Mouse (Mus musculus) lung, embryonic 14.5 days (tissue): Measurements from ENCODE around the gene Ap1ar. TPM values are rescaled to one million over a fixed set of nuclear protein-coding genes. Genes with fewer than 3 reads are reported as not detected.
A peak's percentile ranks its signal among the peaks of the same experiment; 100 is the strongest.

Experiments used
- ATAC-seq: fragments of 200-750 bp; cut with Nextera tagmentation; 2 replicates; pipeline ENCODE4 v1.8.0; 2017; ENCODE audit warnings: mild to moderate bottlenecking, moderate TSS enrichment, moderate library complexity; ENCODE audit not compliant: insufficient read depth
- DNase-seq: peaks from one replicate; pipeline ENCODE4 v3.0.0-alpha.2; 2015
- H3K27ac ChIP-seq: fragments of 300-500 bp; sonication (generic); 2 replicates; pipeline ENCODE4 v1.5.1; 2014; ENCODE audit warnings: low read depth, mild to moderate bottlenecking, moderate library complexity
- H3K27me3 ChIP-seq: fragments of 300-500 bp; sonication (generic); 2 replicates; pipeline ENCODE4 v1.6.1; 2014; ENCODE audit warnings: low read length, control low read depth; ENCODE audit not compliant: insufficient read depth
- H3K36me3 ChIP-seq: fragments of 300-500 bp; sonication (generic); 2 replicates; pipeline ENCODE4 v1.6.1; 2014; ENCODE audit warnings: control low read depth; ENCODE audit not compliant: insufficient read depth
- H3K4me1 ChIP-seq: fragments of 300-500 bp; sonication (generic); 2 replicates; pipeline ENCODE4 v1.6.1; 2014; ENCODE audit warnings: antibody characterized with exemption, control low read depth; ENCODE audit not compliant: insufficient read depth
- H3K4me2 ChIP-seq: fragments of 300-500 bp; sonication (generic); 2 replicates; pipeline ENCODE4 v1.6.1; 2014; ENCODE audit warnings: mild to moderate bottlenecking
- H3K4me3 ChIP-seq: fragments of 300-500 bp; sonication (generic); 2 replicates; pipeline ENCODE4 v1.5.1; 2014; ENCODE audit warnings: low read depth, low read length
- H3K9ac ChIP-seq: fragments of 300-500 bp; sonication (generic); 2 replicates; pipeline ENCODE4 v1.6.1; 2014
- H3K9me3 ChIP-seq: fragments of 300-500 bp; sonication (generic); 2 replicates; pipeline ENCODE4 v1.6.1; 2016; ENCODE audit warnings: low read depth, low read length, control low read depth
- CTCF ChIP-seq: IDR thresholded peaks from 2 replicates; pipeline ENCODE4 v1.5.1; 2016; ENCODE audit warnings: antibody characterized with exemption, low read depth
- WGBS: fragments of 180-500 bp; shearing (Covaris S2); extraction: QIAGEN DNeasy Blood & Tissue Kit; methylation state at CpG from one replicate; pipeline ENCODE4 v1.1.7; 2014; 5-methylcytosine and 5-hydroxymethylcytosine counted together
- polyA plus RNA-seq: library from polyadenylated mRNA; unstranded; fragments of >200 nt; fragmentation: Nextera tagmentation; extraction: Ambion mirVana; gene quantifications from 2 replicates; pipeline ENCODE4 v1.2.1, GENCODE M21; 2014

The Ap1ar gene
- polyA plus RNA-seq, 1 experiment from 2014 or later = 69.5 TPM

DNA sequence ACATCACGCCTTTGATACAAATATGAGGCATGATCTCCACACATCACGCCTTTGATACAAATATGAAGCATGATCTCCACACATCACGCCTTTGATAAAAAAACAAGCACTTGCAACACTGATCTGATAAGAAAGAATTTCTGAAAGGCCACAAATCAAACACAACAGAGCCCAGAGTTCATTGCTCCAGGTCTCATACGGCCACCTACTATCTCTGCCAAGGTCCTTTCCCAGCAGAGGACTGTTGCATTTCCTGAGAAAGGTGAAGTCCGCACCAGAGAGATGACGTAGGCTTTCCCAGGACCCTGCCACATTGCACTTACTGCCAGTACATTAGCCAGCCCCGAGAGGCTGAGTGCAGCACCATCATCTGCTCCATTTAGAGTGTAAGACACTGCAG is 28.2 kb downstream of the Ap1ar start:
- H3K4me3 ChIP-seq = no peak overlapping the region
- WGBS = 86% methylated on average over 7 of the region's 7 CpGs
- H3K36me3 ChIP-seq = peaks cover 65% of the 10 kb centered on the region
- ATAC-seq = no peak
- no peaks in the 10 kb centered on the region for H3K4me1 ChIP-seq
- no peak overlapping the region for H3K4me2 ChIP-seq
- H3K9me3 ChIP-seq = no peaks in the 10 kb centered on the region
- H3K27me3 ChIP-seq = no peaks in the 10 kb centered on the region
- TF ChIP-seq CTCF = no peak
- no peak overlapping the region for H3K9ac ChIP-seq
- no peak overlapping the region for H3K27ac ChIP-seq
- no peak for DNase-seq

DNA sequence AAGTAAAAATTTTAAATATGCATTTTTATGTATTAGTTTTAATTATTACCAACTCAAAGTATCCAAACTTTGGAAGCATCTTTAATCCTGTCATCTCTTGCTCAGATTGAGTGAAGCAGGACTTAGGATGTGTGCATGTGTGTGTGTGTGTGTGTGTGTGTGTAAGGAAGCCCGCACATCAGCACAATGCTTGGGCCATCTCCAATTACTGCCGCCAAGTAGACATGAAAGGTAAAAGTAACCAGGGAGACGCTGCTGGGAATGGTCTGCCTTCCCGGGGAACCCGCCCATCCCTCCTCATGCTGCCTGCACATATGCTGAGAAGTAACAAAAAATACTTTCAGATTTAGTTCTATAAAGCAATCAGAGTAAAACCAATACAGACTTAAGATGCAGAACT is 29.5 kb downstream of the Ap1ar start:
- no peak overlapping the region for H3K27ac ChIP-seq
- H3K27me3 ChIP-seq = no peaks in the 10 kb centered on the region
- no peak for ATAC-seq
- peaks cover 52% of the 10 kb centered on the region for H3K36me3 ChIP-seq
- no peak for TF ChIP-seq CTCF
- no peak overlapping the region for H3K9ac ChIP-seq
- no peak overlapping the region for H3K4me3 ChIP-seq
- no peaks in the 10 kb centered on the region for H3K4me1 ChIP-seq
- H3K4me2 ChIP-seq = no peak overlapping the region
- H3K9me3 ChIP-seq = no peaks in the 10 kb centered on the region
- 82% methylated on average over 5 of the region's 5 CpGs for WGBS
- DNase-seq = no peak

GRCm38 (mm10) chr3:127805991-127806390 is 31.3 kb downstream of the Ap1ar start:
- H3K4me3 ChIP-seq = no peak overlapping the region
- no peaks in the 10 kb centered on the region for H3K9me3 ChIP-seq
- DNase-seq (no peak), ATAC-seq (no peak)
- TF ChIP-seq CTCF = no peak
- no peaks in the 10 kb centered on the region for H3K27me3 ChIP-seq
- WGBS = 87% methylated on average over 6 of the region's 6 CpGs
- no peak overlapping the region for H3K27ac ChIP-seq
- no peak overlapping the region for H3K9ac ChIP-seq
- no peaks in the 10 kb centered on the region for H3K4me1 ChIP-seq
- peaks cover 39% of the 10 kb centered on the region for H3K36me3 ChIP-seq
- H3K4me2 ChIP-seq = no peak overlapping the region

GRCm38 (mm10) chr3:127805071-127805470 is 32.3 kb downstream of the Ap1ar start:
- Histone ChIP-seq H3K9me3 (no peaks in the 10 kb centered on the region), H3K4me3 (no peak overlapping the region), H3K9ac (no peak overlapping the region), H3K4me2 (no peak overlapping the region), H3K4me1 (no peaks in the 10 kb centered on the region), H3K36me3 (peaks cover 34% of the 10 kb centered on the region), H3K27me3 (no peaks in the 10 kb centered on the region), H3K27ac (no peak overlapping the region)
- no peak for ATAC-seq
- no peak for DNase-seq
- no peak for TF ChIP-seq CTCF
- 82% methylated on average over 12 of the region's 12 CpGs for WGBS

GRCm38 (mm10) chr3:127804439-127804838 is 32.9 kb downstream of the Ap1ar start:
- no peak overlapping the region for H3K9ac ChIP-seq
- no peak for DNase-seq
- no peaks in the 10 kb centered on the region for H3K27me3 ChIP-seq

DNA sequence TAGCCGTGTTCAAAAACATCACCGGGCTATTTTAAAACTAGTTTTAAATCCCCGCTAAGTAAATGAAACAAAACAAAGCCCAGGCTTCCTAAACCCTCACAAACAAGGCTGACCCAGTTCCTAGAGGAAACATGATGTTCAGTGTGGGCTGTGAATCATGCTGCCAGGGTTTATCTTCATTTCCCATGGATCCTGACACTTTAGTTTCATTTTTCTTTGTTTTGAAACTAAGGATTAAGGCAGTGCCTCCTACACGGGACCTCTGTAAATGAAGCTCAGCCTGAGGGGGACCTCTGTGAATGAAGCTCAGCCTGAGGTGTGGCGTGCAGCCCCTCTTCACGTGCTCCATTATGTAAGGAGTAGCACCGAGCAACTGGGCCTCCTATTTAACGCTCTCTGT is 34.5 kb downstream of the Ap1ar start:
- ATAC-seq (no peak), DNase-seq (no peak)
- H3K27me3 ChIP-seq = no peaks in the 10 kb centered on the region
- no peaks in the 10 kb centered on the region for H3K9me3 ChIP-seq
- H3K9ac ChIP-seq = no peak overlapping the region
- no peak overlapping the region for H3K4me3 ChIP-seq
- 39% methylated on average over 8 of the region's 8 CpGs for WGBS
- H3K36me3 ChIP-seq = peaks cover 12% of the 10 kb centered on the region
- TF ChIP-seq CTCF = no peak
- H3K4me1 ChIP-seq = no peaks in the 10 kb centered on the region
- no peak overlapping the region for H3K27ac ChIP-seq
- 0 out of 2 replicates have a peak overlapping the region, but pooled peaks have one; percentile 7 for H3K4me2 ChIP-seq

More at GRCm38 (mm10) chr3:127804439-127804838, 32.9 kb downstream of the Ap1ar start:
- H3K27ac ChIP-seq = no peak overlapping the region
- H3K9me3 ChIP-seq = no peaks in the 10 kb centered on the region
- H3K4me2 ChIP-seq = no peak overlapping the region
- no peak; the same call in 1 of the 2 replicates for ATAC-seq
- no peak for TF ChIP-seq CTCF
- no peak overlapping the region for H3K4me3 ChIP-seq
- no peaks in the 10 kb centered on the region for H3K4me1 ChIP-seq
- H3K36me3 ChIP-seq = peaks cover 27% of the 10 kb centered on the region
- 85% methylated on average over 4 of the region's 4 CpGs for WGBS

- H3K27me3 ChIP-seq = no peaks in the 10 kb centered on the region
- H3K9ac ChIP-seq = no peak overlapping the region
- peaks cover 2% of the 10 kb centered on the region; the same call in 1 of the 2 replicates for H3K36me3 ChIP-seq
- no peak for TF ChIP-seq CTCF
- no peak for DNase-seq
- no peaks in the 10 kb centered on the region for H3K4me1 ChIP-seq
- 89% methylated on average over 8 of the region's 8 CpGs for WGBS
- ATAC-seq = no peak
- H3K4me3 ChIP-seq = no peak overlapping the region
- no peak overlapping the region for H3K27ac ChIP-seq
- no peaks in the 10 kb centered on the region for H3K9me3 ChIP-seq
- no peak overlapping the region for H3K4me2 ChIP-seq
These were observed 36.2 kb downstream of the Ap1ar start for GRCm38 (mm10) chr3:127801162-127801561.

- TF ChIP-seq CTCF = no peak
- ATAC-seq (no peak), DNase-seq (no peak)
- H3K4me3 ChIP-seq = no peak overlapping the region
- WGBS = 95% methylated on average over 7 of the region's 7 CpGs
- no peak overlapping the region for H3K4me2 ChIP-seq
- no peaks in the 10 kb centered on the region; the same call in 1 of the 2 replicates for H3K9me3 ChIP-seq
- H3K4me1 ChIP-seq = no peaks in the 10 kb centered on the region
- no peak overlapping the region for H3K9ac ChIP-seq
- no peaks in the 10 kb centered on the region for H3K36me3 ChIP-seq
- no peaks in the 10 kb centered on the region for H3K27me3 ChIP-seq
- no peak overlapping the region for H3K27ac ChIP-seq
These were observed 41.1 kb downstream of the Ap1ar start for GRCm38 (mm10) chr3:127796271-127796670.
